21 mouse cellular contexts compared by ENCODE assay signal in genomic region chr17:33678771-33679170, GRCm38 (mm10). TPM values are rescaled to one million over a fixed set of nuclear protein-coding genes. Genes with fewer than 3 reads are reported as not detected.
A peak's percentile ranks its signal among the peaks of the same experiment; 100 is the strongest.
DNase-seq lines count a peak whose midpoint lies in the region; ATAC-seq lines count a peak whose summit lies in the region.
"Had no signal": no experiment of that assay in that cellular context is flagged by ENCODE, and none has a peak within 500 bp of the region (broad histone marks: within the 10 kb centered on the region; RNA-seq: fewer than 3 reads in every experiment).

No protein-coding gene starts in this region.

- peak; percentile 45 for ATAC-seq in megakaryocyte progenitor cell, adult 5-6 weeks (replicated peaks; ENCODE audit: poor library complexity)
- ATAC-seq: forebrain, embryonic 16.5 days; intestine, postnatal 0 days; Patski had no signal

- H3K27ac ChIP-seq in forebrain, embryonic 10.5 days: no peak overlapping the region
- H3K27ac ChIP-seq: embryonic facial prominence, embryonic 12.5 days; forebrain, embryonic 12.5 days; hindbrain, embryonic 10.5 days; hindbrain, embryonic 14.5 days had no signal

- H3K4me1 ChIP-seq in forebrain, embryonic 10.5 days: peaks cover 24% of the 10 kb centered on the region

- DNase-seq in 416B (ENCODE audit: low read depth) (peak; percentile 51), adipocyte (ENCODE audit: low spot score) (peak; percentile 28)
- DNase-seq in CD4-positive, CD25-positive, alpha-beta regulatory T cell, adult 2 months (ENCODE audit: low read depth, low spot score): peak; percentile 19
- DNase-seq in urinary bladder, postnatal 4 days (ENCODE audit: low spot score in 2 of 2): no peak
- DNase-seq in forebrain, embryonic 10.5 days (ENCODE audit: extremely low spot score, low spot score): no peak
- DNase-seq in left cerebral cortex, postnatal 10 days (ENCODE audit: extremely low spot score in 1 of 2, low spot score in 2 of 2): no peak
- DNase-seq: adrenal gland, adult 8-10 months; cerebellum, adult 11-12 months; cerebellum, adult 9-10 months; cerebellum, postnatal 25 days; gastrocnemius, postnatal 10 days had no signal

- intact Hi-C loops in left cerebral cortex, postnatal 10 days (cut with DNase I): no loop called here

- no peaks in the 10 kb centered on the region for H3K9me3 ChIP-seq in forebrain, embryonic 10.5 days
- H3K9me3 ChIP-seq: embryonic facial prominence, embryonic 12.5 days; forebrain, embryonic 12.5 days; heart, embryonic 12.5 days; hindbrain, embryonic 10.5 days had no signal

- H3K36me3 ChIP-seq in forebrain, embryonic 10.5 days (replicated peaks): peaks cover 64% of the 10 kb centered on the region

- no peaks in the 10 kb centered on the region for H3K27me3 ChIP-seq in forebrain, embryonic 10.5 days (ENCODE audit: poor library complexity, severe bottlenecking)
- H3K27me3 ChIP-seq: embryonic facial prominence, embryonic 12.5 days; forebrain, embryonic 12.5 days; heart, embryonic 12.5 days; Patski had no signal

- no peak overlapping the region for H3K4me3 ChIP-seq in forebrain, embryonic 10.5 days
- H3K4me3 ChIP-seq: embryonic facial prominence, embryonic 12.5 days; forebrain, embryonic 12.5 days; heart, embryonic 12.5 days; hindbrain, embryonic 10.5 days had no signal

RNA-seq across cellular contexts. Expression of gene Hnrnpm, which starts 7.9 kb away (rescaled TPM):
- total RNA-seq in megakaryocyte progenitor cell, adult 5-6 weeks (2015): 496 and 582 TPM in 2 replicates
- total RNA-seq in megakaryocyte progenitor cell, adult 5-6 weeks (2017): 298 and 344 TPM in 2 replicates
- polyA plus RNA-seq in forebrain, embryonic 10.5 days (2016; fragmentation: Nextera tagmentation; extraction: Ambion mirVana): 515 and 568 TPM in 2 replicates
- 100 to 1,000 TPM; 113 to 115 TPM for total RNA-seq in left cerebral cortex, postnatal 10 days (2021)

RNA-seq across cellular contexts. Expression of gene March2, which starts 39.7 kb away (rescaled TPM):
- 36.3 and 38.8 TPM in 2 replicates for total RNA-seq in megakaryocyte progenitor cell, adult 5-6 weeks (2015)
- 22.8 and 31.4 TPM in 2 replicates for total RNA-seq in megakaryocyte progenitor cell, adult 5-6 weeks (2017)
- 29.5 and 33.1 TPM in 2 replicates for polyA plus RNA-seq in forebrain, embryonic 10.5 days (2016; fragmentation: Nextera tagmentation; extraction: Ambion mirVana)
- total RNA-seq in left cerebral cortex, postnatal 10 days (2021): 10 to 100 TPM; 81.5 to 82.1 TPM

RNA-seq across cellular contexts. Expression of gene Pram1, which starts 40.9 kb away (rescaled TPM):
- total RNA-seq in megakaryocyte progenitor cell, adult 5-6 weeks (2015): 39.0 and 43.7 TPM in 2 replicates
- total RNA-seq in megakaryocyte progenitor cell, adult 5-6 weeks (2017): 10.7 and 11.1 TPM in 2 replicates
- polyA plus RNA-seq in forebrain, embryonic 10.5 days (2016; fragmentation: Nextera tagmentation; extraction: Ambion mirVana): 0.31 and 0.39 TPM in 2 replicates
- total RNA-seq in left cerebral cortex, postnatal 10 days (2021): under 1 TPM; 0.26 to 0.47 TPM
- polyA plus RNA-seq: C2C12 had no signal

RNA-seq across cellular contexts. Expression of gene Zfp414, which starts 49.9 kb away (rescaled TPM):
- 41.4 and 48.9 TPM in 2 replicates for total RNA-seq in megakaryocyte progenitor cell, adult 5-6 weeks (2015)
- 15.0 and 25.0 TPM in 2 replicates for total RNA-seq in megakaryocyte progenitor cell, adult 5-6 weeks (2017)
- 47.6 and 51.2 TPM in 2 replicates for polyA plus RNA-seq in forebrain, embryonic 10.5 days (2016; fragmentation: Nextera tagmentation; extraction: Ambion mirVana)
- 10 to 100 TPM; 46.5 to 47.5 TPM for total RNA-seq in left cerebral cortex, postnatal 10 days (2021)

Comparison
In these comparisons a context has a peak if more than half of its experiments do, and no peak if none do; other contexts are left out.
1. DNase-seq: peak in 416B (single experiment), CD4-positive, CD25-positive, alpha-beta regulatory T cell, adult 2 months (single experiment) and adipocyte (single experiment); none in urinary bladder, postnatal 4 days (0 of 2), forebrain, embryonic 10.5 days (single experiment) and left cerebral cortex, postnatal 10 days (0 of 2).
2. RNA of gene Pram1, which starts 40.9 kb away (total RNA-seq): 10.7 to 43.7 TPM in megakaryocyte progenitor cell, adult 5-6 weeks; 0.26 to 0.47 TPM in left cerebral cortex, postnatal 10 days; every median in the first group is over 4 times any median in the second.